Mouse (Mus musculus) right cerebral cortex, postnatal 14 days (tissue): ENCODE results near the gene Rufy2.

Experiments
- DNase-seq: peaks from one replicate; pipeline ENCODE4 v3.0.0; 2022

The Rufy2 gene

DNA sequence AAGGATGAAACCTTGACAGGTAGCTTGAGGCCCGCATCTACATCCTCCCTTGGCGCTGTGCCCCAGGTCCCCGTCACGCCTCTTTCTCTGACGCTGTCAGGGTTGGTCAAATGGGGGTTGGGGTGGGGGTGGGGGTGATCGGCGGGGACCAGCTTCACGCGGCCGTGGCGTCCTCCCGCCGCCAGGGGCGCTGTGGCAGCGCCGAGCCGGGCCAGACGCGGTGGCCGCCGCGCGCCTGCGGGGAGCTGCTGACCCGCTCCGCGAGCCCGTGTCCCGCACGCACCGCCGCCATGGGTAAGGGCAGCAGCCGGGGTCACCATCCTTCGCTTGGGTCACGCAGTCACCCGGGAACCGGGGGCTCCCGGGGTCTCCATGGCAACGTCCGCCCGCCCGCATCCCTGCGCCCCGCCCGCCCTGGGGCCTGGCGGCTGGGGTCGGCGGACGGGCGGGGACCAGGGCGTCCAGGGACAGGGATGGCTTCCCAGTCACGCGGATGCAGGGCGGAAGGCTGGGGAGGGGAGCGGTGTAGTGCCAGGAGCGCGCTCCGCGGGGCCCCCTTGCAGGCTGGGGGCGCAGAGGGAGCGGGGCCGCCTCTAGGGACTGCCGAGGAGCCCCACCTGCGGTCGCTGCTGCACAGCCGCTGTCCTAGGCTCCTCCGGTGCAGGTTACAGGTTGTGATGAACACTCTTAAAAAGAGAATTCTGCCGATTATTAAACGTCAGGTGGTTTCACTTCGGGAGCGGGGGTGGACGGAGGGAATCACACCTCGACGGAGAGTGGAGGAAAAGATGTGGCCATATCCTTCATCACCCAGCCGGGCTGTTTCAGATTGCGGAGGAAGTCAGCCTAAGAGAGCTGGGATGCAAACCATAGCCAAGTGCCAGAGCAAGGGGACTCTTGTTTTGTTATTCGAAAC is at the start of gene Rufy2:
Rufy2 (plus strand) TSS at position 185 of the 916 bp plus-strand sequence.
- DNase-seq = peak; percentile 96

DNA sequence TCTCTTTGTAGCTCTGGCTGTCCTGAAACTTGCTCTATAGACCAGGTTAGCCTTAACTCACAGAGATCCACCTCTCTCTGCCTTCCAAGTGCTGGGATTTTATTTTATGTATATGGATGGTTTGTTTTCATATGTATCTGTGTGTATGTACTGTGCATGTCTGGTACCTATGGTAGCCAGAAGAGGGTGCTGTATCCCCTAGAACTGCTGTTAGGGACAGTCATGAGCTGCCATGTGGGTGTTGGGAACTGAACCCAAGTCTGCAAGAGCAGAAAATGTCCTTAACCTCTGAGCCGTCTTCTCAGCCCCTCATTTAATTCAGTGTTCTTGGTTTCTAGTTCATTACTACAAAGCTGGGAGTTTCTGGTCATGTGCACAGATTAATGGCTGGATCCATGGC is 47.6 kb upstream of the Rufy2 start:
- DNase-seq = no peak

DNA sequence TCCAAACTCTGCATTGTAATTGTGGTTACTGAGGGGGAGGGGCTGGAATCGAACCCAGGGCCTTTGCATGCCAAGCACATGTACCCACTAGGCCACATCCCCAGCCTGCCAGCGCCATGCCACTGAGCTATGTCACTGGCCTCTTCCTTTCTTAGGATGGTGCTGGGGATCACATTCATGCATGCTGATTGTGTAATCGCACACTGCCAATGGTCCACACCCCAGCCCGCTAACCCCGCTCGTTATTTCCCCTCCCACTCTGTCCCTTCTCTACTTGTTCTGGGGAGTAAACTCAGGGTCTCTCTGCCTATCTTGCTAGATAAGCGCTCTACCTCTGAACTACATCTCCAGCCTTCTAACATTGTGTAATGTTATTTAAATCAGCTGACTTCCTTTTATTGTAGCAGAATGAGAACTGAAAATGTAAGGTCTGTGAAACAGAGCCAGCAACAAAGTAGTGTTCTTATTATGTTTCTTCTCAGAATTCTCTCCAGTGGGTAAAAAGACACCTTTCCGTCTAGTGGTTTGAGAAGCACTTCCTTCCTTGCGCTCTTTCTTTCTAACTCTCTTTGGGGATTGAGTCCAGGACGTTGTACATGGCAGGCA is 34.9 kb upstream of the Rufy2 start:
- DNase-seq = no peak

DNA sequence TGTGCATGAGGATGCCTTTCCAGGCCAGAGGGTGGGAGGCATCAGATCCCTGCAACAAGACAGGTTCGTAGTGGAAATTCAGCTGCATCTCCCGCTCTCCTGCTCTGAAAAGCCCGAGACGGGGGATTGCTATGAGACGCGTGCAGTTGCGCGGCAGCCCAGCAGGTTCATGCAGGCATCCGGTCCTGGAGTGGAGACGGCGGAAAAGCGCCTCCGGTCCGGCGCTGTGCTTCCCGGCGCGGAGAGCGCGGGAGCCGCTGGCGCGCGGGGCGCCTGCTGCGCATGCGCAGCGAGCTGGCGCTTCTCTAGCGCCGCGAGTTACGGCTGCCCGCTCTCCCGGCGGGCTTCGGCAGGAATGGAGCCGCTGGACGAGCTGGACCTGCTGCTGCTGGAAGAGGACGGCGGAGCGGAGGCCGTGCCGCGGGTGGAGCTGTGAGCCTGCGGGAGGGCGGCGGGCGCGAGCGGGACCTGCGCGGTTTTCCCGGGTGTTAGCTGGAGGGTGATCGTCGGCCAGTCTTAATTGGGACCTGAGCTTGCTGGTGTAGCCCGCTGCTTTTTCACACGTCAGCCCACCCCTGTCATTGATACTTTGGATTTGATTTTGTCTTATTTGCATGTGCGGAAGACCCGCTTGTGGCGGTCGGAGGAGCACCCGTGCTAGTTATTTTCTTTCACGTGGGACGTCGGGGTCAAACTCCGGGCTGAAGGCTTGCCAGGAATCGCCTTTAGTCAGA is 33.1 kb upstream of the Rufy2 start, which contains the start of gene Dna2:
Dna2 (plus strand) TSS at position 289 of the 734 bp plus-strand sequence.
- peak; percentile 63 for DNase-seq

DNA sequence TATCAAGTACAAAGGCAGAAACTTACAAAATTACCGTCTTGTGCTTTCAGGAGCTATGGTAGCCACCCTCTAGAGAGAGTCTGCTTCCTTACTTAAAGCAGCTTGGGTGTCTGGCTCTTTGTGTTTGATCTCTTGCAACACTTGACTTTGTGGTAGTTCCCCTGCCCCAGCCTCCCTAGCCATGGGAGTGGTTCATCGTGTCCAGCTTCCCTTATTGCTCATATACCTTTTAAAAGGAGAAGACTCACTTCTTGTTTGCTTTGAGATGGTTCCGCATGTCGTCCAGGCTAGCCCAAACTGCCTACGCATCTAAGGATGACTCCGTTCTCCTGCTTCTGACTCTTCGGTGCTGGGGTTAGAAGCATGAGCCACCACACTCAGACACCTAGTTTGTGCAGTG is 31.5 kb upstream of the Rufy2 start:
- DNase-seq = no peak

DNA sequence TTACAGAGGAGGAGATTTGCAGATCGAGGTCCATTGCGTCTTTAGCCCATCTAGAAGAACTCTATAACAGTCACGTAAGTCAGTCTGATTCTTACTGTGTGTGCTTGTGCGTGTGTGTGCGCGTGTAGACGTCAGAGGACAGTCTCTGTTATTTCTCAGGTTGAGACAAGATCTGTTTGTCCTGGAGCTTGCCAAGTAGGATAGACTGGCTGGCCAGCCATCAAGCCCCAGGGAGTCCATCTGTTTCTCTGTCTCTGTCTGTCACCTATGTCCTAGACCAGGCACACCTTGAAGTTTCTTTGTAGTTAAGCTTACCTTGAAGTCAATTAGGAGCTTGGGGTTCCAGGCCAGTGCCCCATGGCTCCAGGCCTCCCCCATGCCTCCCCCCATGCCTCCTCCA is 16.1 kb upstream of the Rufy2 start:
- DNase-seq = no peak

DNA sequence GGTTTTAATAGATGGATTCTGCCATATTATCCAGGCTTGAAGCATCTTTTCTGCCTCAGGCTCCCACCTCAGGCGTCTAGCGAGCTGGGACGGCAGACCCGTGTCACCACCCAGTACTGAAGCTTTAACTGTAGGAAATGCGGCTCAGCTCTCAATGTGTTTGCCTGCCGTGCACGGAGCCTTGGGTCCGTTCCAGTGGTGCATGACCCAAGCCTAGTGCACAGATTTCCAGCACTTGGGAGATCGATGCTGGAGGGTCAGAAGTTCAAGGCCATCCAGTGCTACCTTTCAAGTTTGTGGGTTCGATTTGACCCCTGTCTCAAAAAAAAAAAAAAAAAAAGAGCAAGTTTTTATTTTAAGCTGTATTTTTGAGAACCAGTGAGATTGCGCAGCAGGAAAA is 14.2 kb upstream of the Rufy2 start:
- no peak for DNase-seq

DNA sequence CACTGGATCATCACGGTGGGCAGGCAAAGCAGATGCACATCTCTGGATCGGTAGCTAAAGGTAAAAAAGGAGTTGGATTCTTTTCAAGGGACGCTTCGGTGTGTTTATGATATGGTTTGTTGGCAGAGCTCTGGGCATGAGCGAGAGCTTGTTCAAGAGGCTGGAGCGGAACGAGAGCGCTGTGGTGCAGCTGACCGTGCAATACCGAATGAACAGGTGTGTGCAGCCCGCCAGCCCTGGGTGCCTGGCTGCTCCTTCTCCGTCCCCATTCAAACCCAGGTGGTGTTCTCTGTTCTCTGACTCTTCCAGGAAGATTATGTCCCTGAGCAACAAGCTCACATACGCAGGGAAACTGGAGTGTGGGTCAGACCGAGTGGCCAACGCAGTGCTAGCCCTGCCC is 13.7 kb upstream of the Rufy2 start:
- no peak for DNase-seq

DNA sequence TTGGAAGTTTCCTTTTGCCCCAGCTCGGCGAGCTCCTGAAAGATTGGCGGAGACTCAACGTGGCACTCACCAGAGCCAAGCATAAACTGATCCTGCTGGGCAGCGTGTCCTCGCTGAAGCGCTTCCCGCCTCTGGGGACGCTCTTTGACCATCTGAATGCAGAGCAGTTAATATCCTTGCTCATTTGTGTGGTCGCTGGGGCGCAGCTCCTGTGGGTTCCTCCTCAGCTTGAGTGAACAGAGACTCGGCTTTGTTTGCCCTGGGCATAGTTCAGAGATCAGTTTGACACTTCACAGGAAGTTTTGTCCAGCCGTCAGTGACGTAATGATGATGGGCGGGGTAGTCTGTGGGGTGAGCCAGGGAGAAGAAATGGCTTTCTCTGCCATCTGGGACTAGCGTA is 8.2 kb upstream of the Rufy2 start:
- DNase-seq = no peak

DNA sequence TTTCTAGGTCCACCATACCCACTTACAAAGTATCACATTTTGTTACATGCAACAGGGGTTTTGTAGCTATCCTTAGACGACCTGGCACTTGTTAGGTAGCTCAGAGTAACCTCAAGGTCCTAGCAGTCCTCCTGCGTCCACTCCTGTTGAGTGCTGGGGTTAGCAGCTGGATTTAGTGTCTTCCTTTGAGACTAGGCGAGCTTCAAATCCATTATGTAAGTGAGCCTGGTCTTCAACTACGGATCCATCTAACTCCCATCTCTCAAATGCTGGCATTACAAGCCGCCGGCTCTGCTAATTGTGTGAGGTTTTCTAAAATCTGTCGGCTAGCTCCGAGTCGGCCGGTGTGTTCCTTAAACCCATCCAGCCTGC is 370 bp upstream of the Rufy2 start:
- DNase-seq = no peak

DNA sequence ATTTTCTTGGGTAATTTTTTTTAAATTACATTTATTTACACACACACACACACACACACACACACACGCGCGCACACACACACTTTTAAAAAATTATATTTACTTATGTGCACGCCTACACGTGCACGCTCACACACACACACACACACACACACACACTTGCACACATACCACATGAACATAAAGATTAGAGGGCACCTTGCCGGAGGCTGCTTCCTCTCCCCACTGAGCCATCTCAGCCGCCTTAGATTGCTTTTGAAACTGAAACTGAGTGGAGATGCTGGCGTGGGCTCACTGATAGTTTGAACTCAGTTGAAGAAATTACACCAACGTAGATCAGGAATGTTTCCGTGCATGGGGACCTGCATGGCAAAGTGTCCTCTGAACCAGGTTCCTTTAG is 4.0 kb downstream of the Rufy2 start:
- DNase-seq = no peak

DNA sequence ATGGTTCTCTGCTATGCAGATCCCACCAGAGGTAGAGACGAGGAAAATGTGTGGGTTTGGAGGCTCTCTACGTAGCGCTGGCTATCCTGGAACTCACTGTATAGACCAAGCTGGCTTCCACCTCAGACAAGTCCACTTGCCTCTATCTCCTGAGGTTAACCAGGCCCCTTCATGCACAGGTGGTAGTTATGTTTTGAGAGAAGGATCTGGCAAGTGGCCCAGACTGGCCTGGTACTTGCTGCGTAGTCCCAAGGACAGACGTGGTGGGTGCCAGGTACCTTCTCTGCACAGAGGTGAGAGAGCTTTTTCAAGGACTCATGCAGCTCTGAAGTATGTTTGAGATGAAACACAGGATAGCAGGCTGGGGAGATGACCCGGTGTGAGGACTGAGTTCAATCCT is 4.5 kb downstream of the Rufy2 start:
- no peak for DNase-seq

DNA sequence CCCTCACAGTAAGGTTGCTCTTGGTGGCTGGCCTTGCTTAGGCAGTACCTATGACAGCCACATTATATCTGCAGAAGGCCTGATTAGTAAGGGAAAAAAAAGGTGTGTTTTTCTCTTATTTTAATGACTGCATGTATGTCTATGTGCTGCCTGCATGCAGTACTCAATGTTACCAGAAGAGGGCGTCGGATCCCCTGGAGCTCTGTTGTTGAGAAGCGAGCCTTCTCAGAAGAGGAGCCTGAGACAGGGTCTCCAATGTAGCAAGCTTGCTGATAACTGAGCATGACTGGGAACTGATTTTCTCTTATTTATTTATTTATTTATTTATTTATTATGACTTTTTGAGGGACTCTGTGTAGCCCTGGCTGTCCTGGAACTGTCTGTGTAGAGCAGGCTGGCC is 7.3 kb downstream of the Rufy2 start:
- DNase-seq = no peak

DNA sequence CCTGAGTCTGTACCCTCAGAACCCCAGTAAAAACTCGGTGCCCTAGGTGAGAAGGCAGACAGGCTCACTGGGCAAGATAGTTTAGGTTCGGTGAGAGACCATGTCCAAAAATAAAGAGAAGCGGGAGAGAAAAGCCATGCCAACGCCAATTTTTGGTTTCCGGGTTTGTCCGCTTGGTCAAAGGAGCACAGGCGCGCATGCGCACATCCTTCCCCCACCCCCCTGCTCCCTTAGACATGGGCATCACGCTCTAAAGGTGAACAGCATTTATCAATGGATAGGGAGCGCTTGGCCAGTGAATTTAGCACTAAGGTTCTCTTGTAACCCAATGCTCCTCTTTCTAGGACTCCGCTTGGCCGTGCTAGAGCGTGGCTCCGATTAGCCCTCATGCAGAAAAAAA is 10.6 kb downstream of the Rufy2 start:
- DNase-seq = no peak

DNA sequence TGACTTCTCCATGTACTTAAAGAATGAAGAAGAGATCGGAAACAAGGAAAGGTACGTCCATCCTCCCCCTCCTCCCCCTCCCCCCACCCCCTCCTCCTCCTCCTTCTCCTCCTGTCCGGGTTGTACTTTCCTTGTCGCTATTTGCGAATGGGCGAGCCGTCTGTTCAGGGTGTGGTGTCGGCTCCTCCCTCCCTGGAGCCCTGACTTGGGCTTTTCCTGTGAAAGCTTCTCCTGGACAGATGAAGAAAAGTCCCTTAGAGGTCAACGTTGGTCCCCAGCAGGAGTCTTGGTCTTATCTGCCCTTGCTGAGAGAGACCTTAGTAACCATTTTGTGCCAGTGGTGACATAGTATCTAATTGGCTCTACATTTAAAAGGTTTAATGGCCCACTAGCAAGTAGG is 14.0 kb downstream of the Rufy2 start:
- DNase-seq = no peak

DNA sequence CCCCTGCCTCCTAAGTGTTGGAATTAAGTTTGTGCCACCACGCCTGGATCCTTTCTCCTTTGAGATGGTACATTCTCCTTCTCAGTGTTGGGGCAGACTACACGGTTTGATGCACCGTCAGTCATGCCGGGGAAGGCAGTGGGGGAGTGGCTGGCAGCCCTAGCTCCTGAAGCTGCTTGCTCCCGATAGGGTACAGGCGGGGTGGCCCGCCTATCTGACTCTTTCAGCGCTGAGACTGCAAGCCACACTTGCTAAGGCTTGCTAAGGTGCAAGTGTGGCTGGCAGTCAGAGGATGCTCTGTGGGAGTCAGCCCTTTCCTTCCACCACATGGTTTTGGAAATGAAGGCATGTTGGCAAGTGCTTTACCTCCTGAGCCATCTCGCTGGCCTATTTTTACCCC is 20.6 kb downstream of the Rufy2 start:
- DNase-seq = no peak

DNA sequence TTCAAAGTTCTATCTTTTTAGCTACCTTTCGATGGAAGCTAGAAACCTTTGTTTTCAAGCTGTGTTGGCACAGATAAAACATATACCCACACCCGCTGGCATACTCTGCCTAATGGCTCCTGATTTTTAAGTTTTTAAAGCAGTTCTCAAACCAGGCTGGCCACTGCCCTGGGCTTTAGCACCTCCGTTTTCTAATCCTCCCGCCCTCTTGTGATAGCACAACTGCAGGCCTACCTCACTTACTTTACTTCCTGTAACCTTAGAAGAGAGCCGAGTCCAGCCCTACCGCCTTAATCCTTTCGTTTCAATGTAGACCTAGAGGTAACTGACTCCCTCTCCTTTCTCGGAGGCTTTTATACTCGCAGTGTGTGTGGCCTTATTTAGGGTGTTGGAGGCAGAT is 23.2 kb downstream of the Rufy2 start:
- DNase-seq = no peak

DNA sequence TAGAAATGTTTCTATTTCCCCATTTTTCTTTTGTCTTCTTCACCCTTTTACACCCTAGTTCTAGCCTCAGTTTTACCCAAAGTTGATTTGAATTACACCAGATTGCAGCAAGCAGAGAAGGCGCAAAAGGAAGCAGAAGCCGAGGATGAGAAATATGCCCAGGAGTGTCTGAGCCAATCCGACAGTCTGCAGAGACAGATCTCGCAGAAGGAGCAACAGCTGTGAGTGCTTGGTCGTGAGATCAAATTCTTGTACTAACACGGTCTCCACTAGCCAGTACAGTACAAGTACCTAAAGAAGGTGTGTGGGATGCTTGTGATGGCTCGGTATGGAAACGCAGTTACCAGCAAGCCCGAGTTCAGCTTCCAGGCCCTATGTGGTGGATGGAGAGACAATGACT is 24.5 kb downstream of the Rufy2 start:
- no peak for DNase-seq

DNA sequence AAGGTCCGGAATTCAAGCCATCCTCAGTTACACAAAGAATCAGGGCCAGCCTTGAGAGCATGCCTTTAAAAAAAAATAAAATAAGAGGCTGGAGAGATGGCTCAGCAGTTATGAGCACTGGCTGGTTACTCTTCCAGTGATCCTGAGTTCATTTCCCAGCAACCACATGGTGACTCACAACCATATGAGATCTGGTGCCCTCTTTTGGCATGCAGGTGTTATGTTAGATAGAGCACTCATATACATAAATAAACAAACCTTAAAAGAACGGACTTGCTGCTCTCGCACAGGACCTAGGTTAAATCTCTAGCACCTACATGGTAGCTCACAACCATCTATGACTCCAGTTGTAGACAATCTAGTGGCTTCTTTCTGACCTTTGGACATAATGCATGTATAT is 28.2 kb downstream of the Rufy2 start:
- no peak for DNase-seq

DNA sequence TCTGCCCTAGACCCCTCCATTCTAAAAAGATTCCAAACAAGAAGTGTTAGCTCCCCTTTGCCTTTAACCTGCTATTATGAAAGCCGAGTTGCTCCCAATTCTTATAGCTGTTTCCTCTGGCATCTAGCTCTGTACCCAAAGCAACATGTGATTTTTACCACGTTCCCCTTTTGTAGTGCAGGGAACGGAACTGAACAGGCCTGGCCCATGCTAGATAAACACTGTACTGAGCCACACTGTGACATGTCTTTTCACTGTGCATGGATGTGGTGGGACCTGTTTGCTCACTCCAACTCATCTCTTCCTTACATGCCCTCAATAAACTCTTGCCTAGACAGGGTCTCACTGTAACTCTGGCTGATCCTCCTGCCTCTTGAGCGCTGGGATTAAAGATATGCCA is 30.2 kb downstream of the Rufy2 start:
- DNase-seq = no peak

DNA sequence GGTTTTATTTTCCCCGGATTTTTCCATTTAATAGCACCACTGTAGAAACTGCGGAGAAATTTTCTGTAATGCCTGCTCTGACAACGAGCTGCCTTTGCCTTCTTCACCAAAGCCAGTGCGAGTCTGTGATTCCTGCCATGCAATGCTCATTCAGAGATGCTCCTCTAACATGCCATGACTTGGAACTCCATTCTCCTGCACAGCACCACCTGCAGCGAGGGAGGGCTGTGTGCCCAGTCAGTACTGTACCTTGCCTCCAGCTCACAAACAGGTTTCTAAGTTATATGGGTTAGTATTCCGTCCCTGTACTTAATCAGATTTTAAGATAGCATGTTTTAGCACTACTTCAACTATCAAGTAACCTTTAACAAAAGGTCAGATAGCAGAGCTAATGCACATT is 31.5 kb downstream of the Rufy2 start:
- DNase-seq = no peak

DNA sequence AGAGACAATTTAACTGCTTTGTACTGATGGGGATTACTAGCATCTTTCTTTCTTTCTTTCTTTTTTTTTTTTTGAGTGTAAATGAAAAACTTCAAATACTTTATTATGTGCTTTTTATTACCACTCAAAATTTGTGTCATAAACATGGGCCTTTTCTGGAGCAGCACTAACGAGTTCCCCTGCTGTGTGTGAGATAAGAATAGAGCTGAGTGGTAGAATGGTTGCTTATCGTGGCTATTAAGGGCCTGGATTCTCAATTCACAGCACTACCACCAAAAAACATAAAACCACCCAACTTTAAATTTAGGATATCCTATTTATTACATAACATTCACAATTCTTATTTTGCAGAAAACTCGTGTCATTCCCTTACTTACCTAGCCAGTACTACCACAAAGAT is 33.5 kb downstream of the Rufy2 start:
- no peak for DNase-seq

DNA sequence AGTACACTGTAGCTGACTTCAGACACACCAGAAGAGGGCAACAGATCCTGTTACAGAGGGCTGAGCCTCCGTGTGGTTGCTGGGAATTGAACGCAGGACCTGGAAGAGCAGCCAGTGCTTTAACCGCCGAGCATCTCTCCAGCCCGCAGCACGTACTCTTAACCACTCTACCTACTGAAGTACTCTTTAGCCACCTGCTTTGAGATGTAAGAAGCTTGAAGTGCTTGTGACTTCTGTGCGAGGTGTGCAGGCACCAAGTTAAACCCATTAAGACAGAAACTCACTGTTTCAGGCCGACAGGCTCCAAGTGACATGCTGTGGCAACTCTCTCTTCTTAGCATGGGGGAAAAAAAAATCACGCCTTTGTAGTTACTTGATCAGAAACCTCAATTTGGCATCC is 34.1 kb downstream of the Rufy2 start:
- DNase-seq = no peak

DNA sequence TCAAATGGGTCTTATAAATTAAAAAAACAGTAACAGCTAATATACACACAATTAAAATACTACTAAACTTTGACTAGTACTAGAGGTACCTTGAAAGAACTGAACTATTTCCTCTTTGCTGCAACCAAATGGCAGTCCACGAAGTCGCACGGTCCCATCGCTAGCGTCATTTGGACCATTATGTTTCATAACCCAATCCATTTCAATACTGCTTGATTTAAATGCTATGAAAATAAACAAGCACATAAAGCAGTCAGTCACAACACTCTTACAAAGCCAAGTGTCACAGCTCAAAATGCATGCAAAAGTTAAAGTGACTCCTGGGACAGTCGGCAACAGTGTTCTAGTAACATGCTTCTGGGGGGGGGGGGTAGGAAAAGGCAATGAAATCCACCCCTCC is 39.3 kb downstream of the Rufy2 start:
- DNase-seq = no peak
